Mouse (Mus musculus) cerebellum, adult 9-11 months (tissue): Measurements from ENCODE around the gene Tmtc1.

ENCODE experiments used
- DNase-seq: peaks from one replicate; pipeline ENCODE4 v3.0.0; 2022

Gene Tmtc1

GRCm38 (mm10) chr6:148366629-148367028 lies 77.6 kb downstream of the Tmtc1 start:
- no peak for DNase-seq

DNA sequence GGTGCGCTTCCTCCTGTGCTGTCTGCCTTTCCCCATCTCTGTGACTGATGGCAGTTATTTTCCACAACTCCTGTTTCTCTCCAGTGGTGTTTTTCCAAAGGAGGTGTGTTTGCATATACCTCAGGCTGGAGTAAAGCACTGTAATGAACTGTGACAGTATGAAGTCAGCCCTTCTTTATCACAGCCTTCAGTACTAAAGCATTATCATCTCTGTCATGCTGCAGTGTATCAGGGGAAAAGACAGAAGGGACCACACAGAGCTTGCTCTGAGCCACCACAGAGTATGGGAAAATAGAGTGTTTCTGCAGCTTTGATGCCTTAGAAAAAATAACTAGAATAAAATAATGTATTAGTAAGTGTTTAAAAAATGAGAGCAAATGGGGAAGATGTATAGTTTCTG lies 81.0 kb downstream of the Tmtc1 start:
- DNase-seq, result no peak

GRCm38 (mm10) chr6:148362475-148362874 lies 81.7 kb downstream of the Tmtc1 start:
- DNase-seq, result no peak

DNA sequence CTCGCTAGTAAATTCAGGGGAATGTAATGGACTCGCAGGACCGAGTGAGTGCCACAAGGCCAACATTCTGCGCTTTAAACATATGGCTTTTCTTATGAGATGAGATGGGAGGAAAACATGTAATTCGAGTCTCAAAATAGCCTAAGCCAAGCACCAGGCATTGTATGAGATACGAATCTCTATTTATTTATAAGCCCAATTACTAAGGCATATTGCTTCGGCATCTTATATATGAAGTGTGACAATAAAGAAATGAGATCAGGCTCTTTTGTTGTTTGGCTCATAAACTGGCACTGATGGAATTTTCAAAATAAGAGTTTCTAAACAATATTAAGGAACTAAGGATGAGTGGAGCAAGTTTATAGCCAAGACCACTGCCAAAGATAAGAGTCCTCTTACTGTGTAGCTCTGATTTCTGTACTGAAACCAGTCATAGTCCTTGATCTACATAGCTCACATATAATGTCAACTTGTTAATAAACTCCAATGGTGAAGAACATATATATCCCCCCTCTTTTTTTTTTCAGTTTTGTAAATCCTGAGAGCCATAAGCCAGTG lies 84.8 kb downstream of the Tmtc1 start:
- no peak for DNase-seq

GRCm38 (mm10) chr6:148358580-148359246 lies 85.5 kb downstream of the Tmtc1 start:
- DNase-seq, result no peak

- no peak for DNase-seq
Measured at GRCm38 (mm10) chr6:148356141-148356540, 88.0 kb downstream of the Tmtc1 start.

- peak; percentile 40 for DNase-seq
Measured at GRCm38 (mm10) chr6:148354509-148355474, 89.4 kb downstream of the Tmtc1 start.

GRCm38 (mm10) chr6:148354151-148354508 lies 90.1 kb downstream of the Tmtc1 start:
- DNase-seq, result no peak

- DNase-seq, result no peak
Measured at GRCm38 (mm10) chr6:148345001-148345400, 99.2 kb downstream of the Tmtc1 start.

DNA sequence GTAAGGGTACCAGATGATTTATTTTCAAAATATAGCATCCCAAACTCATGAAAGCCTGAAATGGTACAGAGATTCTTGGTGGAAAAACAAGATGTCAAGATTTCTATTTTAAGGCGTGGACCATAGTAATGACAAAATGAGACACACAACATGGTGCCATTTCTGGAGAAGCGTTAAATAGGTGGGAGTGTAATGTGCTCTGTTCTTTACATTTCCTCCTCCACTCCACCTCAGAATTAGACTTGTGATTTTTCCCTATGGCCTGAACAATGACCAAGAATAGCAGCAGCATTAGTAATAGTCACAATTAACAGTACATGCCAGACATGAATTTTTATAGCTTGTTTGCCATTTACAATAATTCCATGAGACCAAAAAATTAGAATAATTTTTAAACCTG lies 102.0 kb downstream of the Tmtc1 start:
- no peak for DNase-seq

DNA sequence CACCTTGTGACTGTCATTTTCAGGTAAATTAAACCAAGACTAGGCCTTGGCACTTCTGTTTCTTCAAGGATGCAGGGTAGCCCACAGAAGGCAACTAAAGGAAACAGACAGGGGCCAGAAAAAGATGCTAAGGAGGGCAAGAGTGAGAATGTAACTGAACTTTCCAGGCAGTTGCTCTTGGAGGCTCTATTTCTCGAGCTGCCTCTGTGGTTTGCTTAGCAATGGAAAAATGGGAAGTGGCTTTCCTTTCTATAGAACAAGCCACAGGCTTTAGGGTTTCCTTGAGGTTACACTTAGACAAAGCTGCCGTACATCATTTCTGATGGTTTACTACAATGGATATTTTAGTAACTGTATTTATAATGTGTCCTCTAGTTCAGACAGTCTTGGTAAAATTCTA lies 102.4 kb downstream of the Tmtc1 start:
- DNase-seq, result no peak

GRCm38 (mm10) chr6:148338326-148338957 lies 105.7 kb downstream of the Tmtc1 start:
- no peak for DNase-seq

- DNase-seq, result no peak
Measured at GRCm38 (mm10) chr6:148336290-148336955, 107.8 kb downstream of the Tmtc1 start.

DNA sequence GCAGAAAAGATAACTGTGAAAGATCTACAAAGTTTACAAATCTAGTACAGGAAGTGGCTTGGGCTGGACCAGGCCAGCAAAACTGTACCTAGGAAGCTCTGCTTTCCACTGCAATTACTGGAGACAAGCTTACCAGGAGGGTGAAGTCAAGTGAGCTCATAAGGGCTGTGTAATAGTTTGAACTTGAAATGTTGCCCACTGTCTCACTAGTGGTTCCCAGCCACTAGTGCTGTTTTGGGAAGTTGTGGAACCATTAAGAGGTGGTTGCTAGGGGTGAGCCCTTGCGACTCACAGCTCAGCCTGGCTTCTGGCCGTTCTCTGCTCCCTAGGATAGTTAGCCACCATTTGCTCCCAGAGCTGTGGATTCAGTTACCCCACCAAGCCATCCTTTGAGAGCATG lies 112.3 kb downstream of the Tmtc1 start:
- DNase-seq, result no peak

GRCm38 (mm10) chr6:148329976-148330375 lies 114.2 kb downstream of the Tmtc1 start:
- no peak for DNase-seq

GRCm38 (mm10) chr6:148328928-148329327 lies 115.3 kb downstream of the Tmtc1 start:
- no peak for DNase-seq

DNA sequence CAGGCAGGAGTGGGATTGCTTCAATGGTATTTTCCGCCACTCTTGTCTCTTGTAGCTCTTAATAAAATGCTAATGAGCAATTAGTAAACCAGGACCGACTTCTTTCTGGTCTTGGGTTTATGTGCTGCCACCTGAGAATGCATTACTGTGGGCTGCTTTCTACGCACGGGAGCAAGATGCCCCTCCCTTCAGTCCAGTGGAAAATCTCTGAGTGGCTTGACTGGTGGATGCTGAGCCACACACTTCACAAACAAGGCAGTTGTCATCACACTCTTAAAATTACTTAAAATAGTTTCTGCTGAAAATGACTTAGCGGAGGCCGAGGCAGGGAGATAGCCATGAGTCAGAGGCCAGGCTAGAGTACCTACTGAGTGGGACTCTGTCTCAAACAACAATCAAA lies 116.1 kb downstream of the Tmtc1 start:
- DNase-seq, result no peak

DNA sequence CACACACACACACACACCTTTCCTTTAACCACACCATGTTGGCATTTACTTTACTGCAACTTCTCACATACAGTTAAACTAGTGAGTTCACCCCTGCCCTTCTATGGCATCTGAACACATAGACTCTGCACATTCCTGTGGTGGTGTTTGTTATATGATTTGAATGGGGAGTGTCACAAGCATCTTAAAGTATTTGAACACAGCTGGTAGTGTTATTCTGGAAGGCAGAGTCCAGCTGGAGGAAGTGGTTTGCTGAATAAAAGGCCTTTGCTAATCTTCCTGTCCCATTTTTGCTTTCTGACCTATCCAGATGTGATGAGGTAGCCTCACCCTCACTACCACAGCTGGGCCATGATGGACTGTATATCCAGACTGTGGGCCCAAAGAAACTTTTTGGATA lies 125.5 kb downstream of the Tmtc1 start:
- no peak for DNase-seq

- no peak for DNase-seq
Measured at GRCm38 (mm10) chr6:148315571-148316080, 128.6 kb downstream of the Tmtc1 start.

DNA sequence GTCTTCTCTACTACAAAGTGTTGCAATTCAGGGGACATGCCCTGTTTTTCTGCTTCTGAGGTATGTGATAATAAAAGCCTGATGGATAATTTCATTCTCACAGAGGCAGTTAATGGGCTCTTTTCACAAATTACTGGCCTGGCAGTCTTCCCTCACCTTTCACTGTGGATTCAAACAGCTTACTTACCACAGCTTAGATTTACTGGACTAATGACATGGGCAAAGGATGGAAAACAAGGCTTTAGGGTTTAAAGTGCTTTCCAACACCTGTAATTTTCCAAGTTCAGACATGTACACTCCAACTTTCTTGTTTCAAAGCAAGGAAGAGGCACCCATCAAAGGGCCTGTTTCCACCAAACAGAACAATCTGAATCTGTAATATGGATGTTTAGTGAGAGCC lies 129.1 kb downstream of the Tmtc1 start:
- DNase-seq, result no peak

GRCm38 (mm10) chr6:148310981-148311380 lies 133.2 kb downstream of the Tmtc1 start:
- no peak for DNase-seq

DNA sequence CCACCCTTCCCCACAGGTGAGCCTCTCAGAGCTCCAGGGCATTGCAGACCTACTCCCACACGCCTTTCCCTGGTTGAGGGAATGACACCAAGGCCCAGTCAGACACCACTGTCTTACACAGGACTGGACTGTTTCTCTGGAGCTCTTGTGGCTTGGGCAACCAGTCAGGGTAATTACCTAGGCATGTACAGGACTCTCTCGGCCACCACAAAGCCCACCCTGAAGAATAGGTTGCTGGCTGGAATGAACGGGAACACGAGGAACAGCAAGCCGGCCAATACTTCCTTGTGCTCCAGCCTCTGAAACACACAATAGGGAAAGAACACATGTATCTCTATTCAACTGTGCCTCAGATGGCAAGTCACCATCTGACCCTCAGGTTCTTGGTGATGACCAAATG lies 138.4 kb downstream of the Tmtc1 start:
- no peak for DNase-seq

GRCm38 (mm10) chr6:148305191-148305590 lies 139.0 kb downstream of the Tmtc1 start:
- DNase-seq, result no peak
